Mouse (Mus musculus) embryo, embryonic 10.5 days (tissue): ENCODE results near the gene Syne3.

Experiments used
- DNase-seq: peaks from one replicate; pipeline ENCODE4 v3.0.0-alpha.2; 2015; ENCODE audit warnings: low spot score

Gene Syne3

DNA sequence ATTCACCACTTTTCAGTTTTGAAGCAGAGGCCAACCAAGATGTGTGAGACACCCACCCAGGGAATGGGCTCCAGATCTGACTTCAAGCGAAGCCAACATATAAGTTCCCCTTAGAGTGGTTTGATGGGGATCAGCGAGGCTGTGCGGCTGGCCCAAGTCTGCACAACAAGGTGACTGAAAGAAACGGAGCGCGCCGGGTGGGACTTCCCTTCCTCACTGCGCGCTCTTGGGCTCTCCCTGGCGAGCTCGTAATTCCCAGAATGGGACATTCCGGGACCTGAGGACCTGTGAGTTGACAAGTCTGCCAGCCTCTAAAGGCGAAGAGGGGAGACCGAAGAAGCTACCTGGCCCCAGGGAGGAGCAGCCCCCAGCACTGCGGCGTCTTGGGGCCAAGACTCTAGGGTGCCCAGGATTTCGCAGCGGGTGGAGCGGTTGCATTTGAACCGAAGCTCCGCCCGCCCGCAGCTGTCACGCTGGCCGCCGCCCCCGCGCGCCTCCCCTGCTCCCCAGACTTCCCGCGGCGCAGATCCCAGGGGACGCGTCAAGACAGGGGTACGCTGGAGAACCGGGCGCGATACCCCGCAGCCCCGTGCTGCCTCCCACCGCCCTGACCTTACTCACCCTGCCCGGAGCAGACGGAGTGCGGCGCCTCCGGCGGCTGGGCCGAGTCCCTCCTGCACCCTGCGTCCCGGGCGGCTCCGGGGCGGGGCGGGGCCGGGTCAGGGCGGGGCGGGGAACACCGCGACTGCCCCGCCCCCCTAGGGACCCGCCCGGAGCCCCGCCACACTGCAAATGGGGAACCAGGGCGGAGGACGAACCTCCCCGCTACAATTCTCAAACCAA, at the start of gene Syne3:
Gene Syne3 (minus strand): TSS at position 440 of the 843 bp plus-strand sequence.
- DNase-seq = peak; percentile 57

DNA sequence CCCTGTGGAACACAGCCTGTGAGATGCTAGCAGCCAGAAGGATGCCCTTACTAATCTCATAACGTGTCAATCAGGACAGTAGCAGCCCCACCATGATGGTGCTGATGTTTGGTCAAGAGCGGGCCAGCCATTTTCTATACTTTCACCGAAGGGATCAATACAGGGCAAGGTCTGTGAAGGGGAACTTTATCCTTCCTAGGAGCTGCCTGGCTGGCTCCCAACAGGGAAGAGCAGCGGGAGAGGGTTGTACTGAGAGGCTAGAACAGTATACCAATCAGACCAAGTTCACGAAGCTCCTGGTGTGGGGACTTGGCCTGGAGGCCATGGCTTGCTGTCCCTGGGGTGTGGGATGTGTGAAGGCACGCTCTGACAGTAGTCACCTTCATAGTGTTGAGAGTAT, 45.7 kb upstream of the Syne3 start:
- DNase-seq = no peak

GRCm38 (mm10) chr12:105054041-105054440, 44.4 kb upstream of the Syne3 start:
- DNase-seq = no peak

- DNase-seq = peak; percentile 75
Observed at GRCm38 (mm10) chr12:105050898-105051297, 41.3 kb upstream of the Syne3 start.

- DNase-seq = no peak
Observed at GRCm38 (mm10) chr12:105049813-105050212, 40.2 kb upstream of the Syne3 start.

DNA sequence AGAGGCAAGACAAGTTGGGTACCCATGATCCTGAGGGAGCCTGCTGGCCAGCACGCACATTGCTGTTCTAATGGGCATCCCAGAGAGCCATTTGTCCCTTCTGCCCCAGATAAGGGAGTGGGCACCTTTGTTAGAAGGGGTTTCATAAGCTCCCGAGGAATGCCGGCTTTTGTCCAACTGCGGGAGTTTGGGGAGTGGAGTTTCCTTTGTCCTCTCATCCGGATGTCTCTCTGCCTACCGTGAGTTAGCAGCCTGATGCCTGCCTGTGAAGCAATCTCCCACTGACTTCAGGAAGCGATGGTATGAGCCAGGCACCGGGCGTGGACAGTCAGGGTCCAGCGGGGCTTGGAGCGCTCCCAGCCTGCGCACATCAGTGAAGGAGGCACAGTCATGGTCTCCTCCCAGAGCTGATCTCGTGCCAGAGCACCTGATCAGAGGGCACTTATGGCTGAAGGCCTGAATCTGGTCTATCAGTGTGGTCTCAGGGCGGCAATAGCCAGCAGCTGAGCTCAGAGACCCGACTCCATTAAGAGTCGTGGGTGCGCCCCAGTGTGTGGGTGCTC, 38.8 kb upstream of the Syne3 start:
- DNase-seq = no peak

GRCm38 (mm10) chr12:105044775-105045174, 35.2 kb upstream of the Syne3 start:
- no peak for DNase-seq

- no peak for DNase-seq
Observed at GRCm38 (mm10) chr12:105043081-105043480, 33.5 kb upstream of the Syne3 start.

DNA sequence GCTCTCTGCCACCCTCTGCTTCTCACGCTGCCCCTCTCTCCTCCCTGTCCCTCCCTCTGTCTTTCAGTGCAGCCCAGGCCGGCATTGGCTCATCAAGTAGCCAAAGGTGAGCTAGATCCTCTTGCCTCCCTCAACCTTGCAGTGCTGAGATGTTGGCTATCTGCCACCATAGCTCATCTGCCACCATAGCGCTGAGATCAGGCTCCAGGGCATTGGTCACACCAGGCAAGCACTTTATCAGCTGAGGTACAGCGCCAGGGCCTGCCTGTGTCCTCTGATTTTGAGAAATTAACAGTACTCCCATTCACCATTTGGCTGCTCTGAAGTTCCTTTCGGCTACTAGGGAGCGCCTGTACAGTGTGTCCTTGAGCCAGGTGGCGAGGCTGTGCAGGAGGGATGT, 31.3 kb upstream of the Syne3 start:
- DNase-seq = no peak

- DNase-seq = no peak
Observed at GRCm38 (mm10) chr12:105039578-105040289, 30.1 kb upstream of the Syne3 start.

GRCm38 (mm10) chr12:105038918-105039317, 29.3 kb upstream of the Syne3 start:
- DNase-seq = no peak

DNA sequence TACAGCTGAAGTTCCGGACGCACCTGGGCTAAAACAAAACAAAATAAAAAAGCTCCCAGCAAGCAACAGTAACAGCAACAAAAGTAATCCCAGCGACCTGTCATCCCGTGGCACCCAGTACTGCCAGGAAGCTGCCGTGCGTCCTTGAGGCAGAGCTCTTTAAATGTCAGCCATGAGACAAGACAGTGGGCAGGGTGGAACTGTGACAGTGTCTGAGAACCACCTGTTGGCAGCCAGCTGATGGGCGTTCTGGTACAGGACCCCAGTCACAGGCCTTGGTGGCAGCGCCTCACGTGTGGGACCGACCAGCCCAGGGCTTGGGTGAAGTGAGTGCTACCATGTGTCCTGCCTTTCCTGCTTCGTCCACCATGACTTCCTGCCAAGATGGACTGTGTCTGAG, 28.6 kb upstream of the Syne3 start:
- no peak for DNase-seq

DNA sequence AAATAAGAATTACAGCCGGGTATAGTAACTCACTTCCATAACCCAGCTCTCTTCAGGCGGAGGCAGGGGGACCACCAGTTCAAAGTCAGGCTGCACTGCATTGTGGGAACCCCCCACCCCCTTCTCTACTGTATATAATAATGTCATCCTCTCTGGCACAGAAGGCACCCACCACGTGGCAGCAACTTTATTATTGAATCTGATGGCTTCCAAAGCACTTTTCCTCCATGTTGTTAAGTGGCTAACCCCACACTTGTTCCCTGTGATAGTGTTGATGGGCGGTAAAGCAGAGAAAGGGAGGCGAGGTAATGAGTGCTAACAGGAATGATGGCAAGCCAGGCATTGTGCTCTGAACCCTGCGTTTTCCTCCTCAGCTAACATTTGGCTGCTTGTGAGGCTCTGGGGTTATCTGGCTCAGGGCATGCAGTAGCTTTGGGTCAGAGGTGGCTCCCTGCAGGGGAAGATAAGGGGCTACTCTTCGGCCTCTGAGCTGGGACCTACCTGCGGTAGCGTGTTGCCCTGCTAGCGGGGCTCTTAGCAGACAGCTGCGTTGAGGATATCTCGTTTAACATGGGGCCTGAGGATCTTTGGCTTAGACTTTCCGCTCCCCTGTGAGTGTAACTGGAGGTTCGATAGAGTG, 24.6 kb upstream of the Syne3 start:
- no peak for DNase-seq

GRCm38 (mm10) chr12:105032832-105033775, 23.5 kb upstream of the Syne3 start:
- DNase-seq = peak; percentile 43

GRCm38 (mm10) chr12:105032147-105032831, 22.7 kb upstream of the Syne3 start, which contains the start of gene Glrx5:
Gene Glrx5, plus strand, starts transcription at chr12:105032688.
- DNase-seq = peak; percentile 100

GRCm38 (mm10) chr12:105031081-105032058, 21.8 kb upstream of the Syne3 start:
- no peak for DNase-seq

GRCm38 (mm10) chr12:105029890-105030289, 20.3 kb upstream of the Syne3 start:
- no peak for DNase-seq

GRCm38 (mm10) chr12:105027323-105027991, 17.8 kb upstream of the Syne3 start:
- DNase-seq = peak; percentile 84
